Mouse (Mus musculus) neural tube, embryonic 14.5 days (tissue): ENCODE measurements around the gene Copb1. TPM values are rescaled to one million over a fixed set of nuclear protein-coding genes. Genes with fewer than 3 reads are reported as not detected.

ENCODE experiments used
- ATAC-seq: fragments of 200-750 bp; cut with Nextera tagmentation; 2 replicates; pipeline ENCODE4 v1.8.0; 2017; ENCODE audit warnings: low read depth, mild to moderate bottlenecking, moderate TSS enrichment, moderate library complexity
- H3K27ac ChIP-seq: fragments of 300-500 bp; sonication (generic); 2 replicates; pipeline ENCODE4 v1.5.1; 2014; ENCODE audit warnings: low read depth, mild to moderate bottlenecking, control low read depth, low read length, moderate library complexity, mixed read lengths
- H3K27me3 ChIP-seq: fragments of 300-500 bp; sonication (generic); 2 replicates; pipeline ENCODE4 v1.6.1; 2014; ENCODE audit warnings: low read length; ENCODE audit not compliant: control insufficient read depth, insufficient read depth
- H3K36me3 ChIP-seq: fragments of 300-500 bp; sonication (generic); 2 replicates; pipeline ENCODE4 v1.6.1; 2014; ENCODE audit warnings: low read length, mixed read lengths; ENCODE audit not compliant: control insufficient read depth, insufficient read depth
- H3K4me1 ChIP-seq: fragments of 300-500 bp; sonication (generic); 2 replicates; pipeline ENCODE4 v1.6.1; 2014; ENCODE audit warnings: low read length; ENCODE audit not compliant: control insufficient read depth, insufficient read depth
- H3K4me2 ChIP-seq: fragments of 300-500 bp; sonication (generic); 2 replicates; pipeline ENCODE4 v1.6.1; 2014; ENCODE audit warnings: mild to moderate bottlenecking, low read depth, low read length, control low read depth
- H3K4me3 ChIP-seq: fragments of 300-500 bp; sonication (generic); 2 replicates; pipeline ENCODE4 v1.5.1; 2014; ENCODE audit warnings: low read depth, low read length, control low read depth, mixed read lengths
- H3K9ac ChIP-seq: fragments of 300-500 bp; sonication (generic); replicated peaks from 2 replicates; pipeline ENCODE4 v1.6.1; 2014; ENCODE audit warnings: low read depth, mild to moderate bottlenecking, control low read depth, low read length, mixed read lengths
- H3K9me3 ChIP-seq: fragments of 300-500 bp; sonication (generic); 2 replicates; pipeline ENCODE4 v1.6.1; 2016; ENCODE audit warnings: low read length; ENCODE audit not compliant: control insufficient read depth
- WGBS: fragments of 180-500 bp; shearing (Covaris S2); extraction: QIAGEN DNeasy Blood & Tissue Kit; methylation state at CpG from one replicate; pipeline ENCODE4 v1.1.7; 2014; 5-methylcytosine and 5-hydroxymethylcytosine counted together
- polyA plus RNA-seq: library from polyadenylated mRNA; unstranded; fragments of >200 nt; fragmentation: Nextera tagmentation; extraction: Ambion mirVana; gene quantifications from 2 replicates; pipeline ENCODE4 v1.2.1, GENCODE M21; 2014

Copb1 gene
- polyA plus RNA-seq, 1 experiment from 2014 or later = 96.2 TPM

DNA sequence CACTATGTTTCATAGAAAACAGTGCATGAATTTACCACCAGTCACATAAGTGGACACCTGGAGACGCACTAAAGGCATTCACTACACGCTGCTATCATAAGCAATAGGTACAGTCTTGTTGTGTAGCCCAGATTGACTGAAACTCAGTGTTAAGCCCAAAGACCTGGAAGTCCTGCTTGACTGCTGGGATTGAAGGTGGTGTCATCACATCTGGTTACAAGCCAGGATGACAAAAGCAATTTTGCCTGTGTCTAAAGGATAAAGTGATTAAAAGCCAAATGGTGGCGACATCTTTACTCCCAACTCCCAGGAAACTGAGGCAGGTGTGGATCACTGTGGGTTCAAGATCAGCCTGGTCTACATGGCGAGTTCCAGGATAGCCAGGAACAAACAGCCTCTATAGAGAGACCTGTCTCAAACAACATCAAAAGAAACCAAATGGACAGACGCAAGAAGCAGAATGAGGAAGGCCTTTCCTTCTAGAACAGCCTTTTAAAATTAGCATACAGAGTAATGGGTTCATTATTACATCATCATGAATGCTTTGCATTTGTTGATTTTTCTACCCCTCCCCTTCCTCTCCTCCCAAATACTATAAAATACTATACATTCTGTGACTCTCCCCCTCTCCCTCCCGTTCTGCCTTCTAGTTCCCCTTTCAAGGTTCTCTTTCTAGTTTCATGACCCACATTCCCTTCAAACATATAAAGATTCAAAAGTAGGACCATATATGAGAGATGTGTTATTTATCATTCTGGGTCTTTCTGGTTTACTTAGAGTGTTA lies 61.0 kb downstream of the Copb1 start:
- Histone ChIP-seq H3K9ac (no peak overlapping the region), H3K27me3 (no peaks in the 10 kb centered on the region), H3K27ac (no peak overlapping the region), H3K36me3 (no peaks in the 10 kb centered on the region), H3K4me3 (no peak overlapping the region), H3K4me2 (no peak overlapping the region), H3K9me3 (no peaks in the 10 kb centered on the region), H3K4me1 (no peaks in the 10 kb centered on the region)
- no peak for ATAC-seq
- WGBS = 88% methylated on average over 6 of the region's 6 CpGs

DNA sequence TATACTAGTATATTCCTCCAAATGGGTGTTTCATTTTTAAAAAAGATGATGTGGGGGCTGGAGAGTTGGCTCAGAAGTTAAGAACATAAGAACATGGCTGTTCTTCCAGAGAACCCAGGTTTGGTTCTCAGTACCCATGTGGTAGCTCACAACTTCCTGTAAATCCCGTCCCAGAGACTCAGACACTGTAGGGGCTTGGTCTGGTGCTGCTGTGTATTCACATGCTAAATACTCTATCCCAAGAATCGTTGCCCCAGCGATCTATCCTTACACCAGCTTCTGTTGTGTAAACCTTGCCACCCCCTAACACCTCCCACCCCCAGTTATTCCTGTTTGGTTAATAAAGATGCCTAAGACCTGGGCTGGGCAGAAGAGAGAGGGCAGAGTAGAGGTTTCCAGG lies 61.9 kb downstream of the Copb1 start:
- no peak overlapping the region for H3K4me3 ChIP-seq
- H3K9me3 ChIP-seq = no peaks in the 10 kb centered on the region
- WGBS = 35% methylated on average over 3 of the region's 3 CpGs
- H3K4me1 ChIP-seq = no peaks in the 10 kb centered on the region
- no peaks in the 10 kb centered on the region for H3K36me3 ChIP-seq
- ATAC-seq = no peak
- no peak overlapping the region for H3K27ac ChIP-seq
- no peak overlapping the region for H3K9ac ChIP-seq
- H3K27me3 ChIP-seq = no peaks in the 10 kb centered on the region
- no peak overlapping the region for H3K4me2 ChIP-seq

DNA sequence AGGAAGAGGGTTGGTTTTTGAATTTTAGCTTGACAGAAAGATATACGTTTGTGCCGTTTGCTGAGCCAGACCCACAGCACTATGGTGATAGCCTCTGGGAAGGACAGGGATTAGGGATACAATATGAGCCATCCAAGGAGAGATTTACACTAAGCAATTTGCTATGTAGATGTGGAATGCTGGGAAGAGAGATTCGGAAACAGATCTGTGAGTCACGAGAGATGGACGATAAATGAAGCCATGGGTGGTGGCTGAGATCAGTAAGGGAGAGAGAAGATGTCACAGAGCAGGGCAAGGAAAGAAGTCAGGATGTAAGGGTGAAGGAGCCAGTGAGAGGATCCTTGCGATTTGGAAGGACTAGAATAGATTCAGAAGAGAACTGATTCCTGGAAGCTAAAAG lies 71.1 kb downstream of the Copb1 start:
- H3K4me3 ChIP-seq = no peak overlapping the region
- WGBS = 63% methylated on average over 6 of the region's 6 CpGs
- no peak overlapping the region for H3K27ac ChIP-seq
- no peaks in the 10 kb centered on the region for H3K9me3 ChIP-seq
- H3K4me2 ChIP-seq = no peak overlapping the region
- no peaks in the 10 kb centered on the region for H3K27me3 ChIP-seq
- H3K9ac ChIP-seq = no peak overlapping the region
- no peak for ATAC-seq
- H3K36me3 ChIP-seq = no peaks in the 10 kb centered on the region
- peaks cover 4% of the 10 kb centered on the region; the same call in 1 of the 2 replicates for H3K4me1 ChIP-seq

DNA sequence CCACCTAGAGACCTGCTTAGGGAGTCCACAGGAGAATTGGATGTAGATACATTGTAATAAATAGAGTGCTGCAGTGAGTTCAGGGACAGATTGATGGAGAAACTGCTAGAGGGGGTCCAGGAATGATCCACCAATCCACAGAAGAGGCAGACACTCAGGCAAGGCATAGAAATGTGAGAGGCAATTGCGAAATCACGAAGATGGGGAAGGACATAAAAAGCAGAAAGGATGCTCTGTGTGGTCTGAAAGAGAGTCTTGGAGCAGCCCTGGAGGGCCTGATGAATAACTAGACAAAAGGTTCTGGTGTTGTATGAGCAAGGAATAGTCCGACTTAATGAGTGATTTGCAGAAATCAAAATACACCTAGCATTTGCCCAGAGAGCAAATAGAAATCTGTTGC lies 71.8 kb downstream of the Copb1 start:
- ATAC-seq = no peak
- WGBS = 76% methylated on average over 3 of the region's 3 CpGs

DNA sequence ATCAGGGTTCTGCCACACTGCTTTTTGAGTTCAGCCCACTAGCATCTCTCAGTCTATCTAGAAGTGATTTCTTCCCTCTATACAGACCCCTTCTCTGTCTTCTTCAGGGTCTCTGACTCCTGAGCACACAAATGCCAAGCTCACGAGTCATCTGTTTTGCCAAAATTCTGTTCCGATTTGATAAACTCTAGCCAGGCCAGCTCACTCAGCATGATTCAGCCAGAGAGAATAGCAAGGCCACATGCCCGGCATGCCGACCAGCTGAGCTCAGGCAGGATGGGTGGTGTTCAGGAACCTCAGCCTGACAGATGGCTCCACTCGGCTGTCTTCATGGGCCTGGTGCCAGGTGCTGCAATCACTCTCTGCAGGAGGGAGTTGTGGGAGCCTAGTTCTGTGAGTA lies 73.1 kb downstream of the Copb1 start:
- 13% methylated on average over 5 of the region's 5 CpGs for WGBS
- peak; percentile 92 for ATAC-seq
- no peaks in the 10 kb centered on the region for H3K36me3 ChIP-seq
- no peak overlapping the region for H3K9ac ChIP-seq
- H3K4me1 ChIP-seq = peaks cover 4% of the 10 kb centered on the region; the same call in 1 of the 2 replicates
- H3K9me3 ChIP-seq = no peaks in the 10 kb centered on the region
- no peak overlapping the region for H3K27ac ChIP-seq
- no peak overlapping the region for H3K4me3 ChIP-seq
- no peaks in the 10 kb centered on the region for H3K27me3 ChIP-seq
- H3K4me2 ChIP-seq = no peak overlapping the region

More for the DNA sequence above, 71.8 kb downstream of the Copb1 start:
- Histone ChIP-seq H3K4me1 (peaks cover 4% of the 10 kb centered on the region; the same call in 1 of the 2 replicates), H3K4me3 (no peak overlapping the region), H3K4me2 (no peak overlapping the region), H3K27me3 (no peaks in the 10 kb centered on the region), H3K27ac (no peak overlapping the region), H3K36me3 (no peaks in the 10 kb centered on the region), H3K9me3 (no peaks in the 10 kb centered on the region), H3K9ac (no peak overlapping the region)

DNA sequence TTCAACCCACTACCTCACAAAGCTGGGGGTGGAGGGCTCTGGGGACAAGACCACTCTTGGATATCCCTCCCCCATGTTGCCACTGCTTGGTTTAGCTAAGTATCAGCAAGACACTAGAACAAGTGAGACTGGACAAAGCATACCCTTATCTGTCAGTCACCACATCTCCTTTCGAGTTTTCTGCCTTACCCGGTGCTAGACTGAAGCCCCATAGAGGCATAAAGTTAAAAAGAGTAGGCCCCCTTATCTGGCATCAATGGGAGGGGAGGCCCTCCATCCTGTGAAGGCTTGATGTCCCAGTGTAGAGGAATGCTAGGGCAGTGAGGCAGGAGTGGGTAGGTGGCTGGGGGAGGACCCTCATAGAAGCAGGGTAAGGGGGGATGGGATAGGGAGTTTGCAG lies 77.9 kb downstream of the Copb1 start:
- H3K36me3 ChIP-seq = no peaks in the 10 kb centered on the region
- H3K4me2 ChIP-seq = no peak overlapping the region
- H3K27ac ChIP-seq = no peak overlapping the region
- no peaks in the 10 kb centered on the region for H3K9me3 ChIP-seq
- H3K9ac ChIP-seq = no peak overlapping the region
- no peaks in the 10 kb centered on the region for H3K27me3 ChIP-seq
- peaks cover 3% of the 10 kb centered on the region; the same call in 1 of the 2 replicates for H3K4me1 ChIP-seq
- 95% methylated on average over 2 of the region's 2 CpGs for WGBS
- no peak overlapping the region for H3K4me3 ChIP-seq
- no peak for ATAC-seq

DNA sequence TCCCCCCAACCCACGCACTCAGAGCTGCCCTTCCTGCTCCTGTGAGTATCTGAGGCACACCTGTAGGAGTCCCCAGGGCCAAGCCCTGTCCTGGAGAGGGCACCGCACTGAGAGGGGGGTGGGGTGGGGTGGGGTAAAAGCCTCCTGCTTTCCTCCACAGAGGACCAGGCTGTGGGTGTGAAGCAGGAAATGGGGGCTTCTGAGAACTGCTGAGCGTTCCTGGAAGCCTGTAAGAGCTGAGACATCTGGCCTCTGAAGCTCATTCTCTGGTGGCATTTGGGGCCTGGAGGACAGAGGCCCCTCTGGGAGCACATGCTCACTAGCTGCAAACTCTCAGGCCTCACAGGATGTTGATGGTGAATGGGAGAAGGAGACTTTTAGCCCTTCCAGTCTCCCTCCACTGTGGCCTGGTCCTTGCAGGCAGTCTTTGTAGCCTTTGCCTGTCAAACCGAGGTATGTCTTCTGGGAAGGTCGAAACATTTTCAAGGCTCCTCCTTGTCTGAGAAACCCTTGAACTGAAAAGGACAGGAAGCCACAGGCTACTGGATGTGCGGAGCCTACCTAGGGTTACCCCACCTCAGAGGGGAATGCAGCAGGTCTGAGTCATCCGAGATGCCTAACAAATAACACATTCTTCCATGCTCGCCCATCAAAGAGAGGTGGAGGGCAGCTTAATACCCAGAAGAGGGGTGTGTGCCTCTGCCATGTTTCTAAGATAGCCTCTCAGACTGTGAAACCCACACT lies 83.0 kb downstream of the Copb1 start:
- Histone ChIP-seq H3K27me3 (no peaks in the 10 kb centered on the region), H3K27ac (no peak overlapping the region), H3K4me3 (no peak overlapping the region), H3K9me3 (no peaks in the 10 kb centered on the region), H3K9ac (no peak overlapping the region), H3K4me1 (no peaks in the 10 kb centered on the region), H3K36me3 (no peaks in the 10 kb centered on the region), H3K4me2 (no peak overlapping the region)
- WGBS = 71% methylated on average over 8 of the region's 8 CpGs
- no peak for ATAC-seq

DNA sequence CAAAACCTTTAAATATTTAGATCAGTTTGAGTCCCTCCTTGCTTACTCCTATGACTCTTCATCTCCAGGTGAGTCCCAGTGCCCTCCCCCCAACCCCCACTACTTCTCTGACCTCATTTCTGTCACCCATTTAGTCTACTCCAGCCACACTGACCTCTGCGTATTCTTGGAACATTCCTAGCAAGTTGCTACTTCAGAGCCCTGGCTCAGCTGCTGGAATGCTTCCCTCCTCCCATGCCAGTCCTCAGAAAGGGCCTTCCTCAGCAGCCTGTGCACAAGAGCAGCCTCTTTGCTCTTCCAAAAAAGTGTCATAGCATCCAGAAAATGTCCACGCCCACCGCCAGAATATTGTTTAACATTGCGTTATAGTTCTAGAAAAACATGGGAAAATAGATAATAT lies 84.5 kb downstream of the Copb1 start:
- ATAC-seq = no peak

DNA sequence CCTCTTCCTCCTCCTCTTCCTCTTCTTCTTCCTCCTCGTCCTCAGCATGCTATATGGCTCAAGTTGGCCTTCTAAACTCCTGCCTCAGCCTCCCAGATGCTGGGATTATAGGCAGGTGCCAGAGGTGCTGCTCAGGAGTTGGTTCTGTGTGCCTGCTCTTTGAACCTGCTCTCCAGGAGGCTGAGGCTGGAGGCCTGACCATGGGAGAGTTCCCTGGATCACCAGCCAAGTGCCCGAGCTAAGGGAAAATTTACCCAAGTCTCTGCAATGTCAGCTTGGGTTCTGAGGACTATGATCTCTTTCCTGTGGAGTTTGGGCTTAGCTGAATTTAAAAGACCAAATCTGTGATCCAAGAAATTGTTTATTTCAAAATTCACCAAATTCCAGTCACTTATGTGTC lies 85.1 kb downstream of the Copb1 start:
- 72% methylated on average over 2 of the region's 2 CpGs for whole genome bisulfite sequencing
- no peaks in the 10 kb centered on the region for H3K36me3 ChIP-seq
- H3K4me2 ChIP-seq = no peak overlapping the region
- H3K4me3 ChIP-seq = no peak overlapping the region
- no peak for ATAC-seq
- no peak overlapping the region for H3K27ac ChIP-seq
- H3K9me3 ChIP-seq = no peaks in the 10 kb centered on the region
- no peaks in the 10 kb centered on the region for H3K27me3 ChIP-seq
- no peak overlapping the region for H3K9ac ChIP-seq
- no peaks in the 10 kb centered on the region for H3K4me1 ChIP-seq

More for the DNA sequence above, 84.5 kb downstream of the Copb1 start:
- Histone ChIP-seq H3K4me3 (no peak overlapping the region), H3K9ac (no peak overlapping the region), H3K4me2 (no peak overlapping the region), H3K9me3 (no peaks in the 10 kb centered on the region), H3K4me1 (no peaks in the 10 kb centered on the region), H3K27me3 (no peaks in the 10 kb centered on the region), H3K27ac (no peak overlapping the region), H3K36me3 (no peaks in the 10 kb centered on the region)
- WGBS = 91% methylated on average over 4 of the region's 4 CpGs
